Mouse (Mus musculus) C2C12 (cell line): Measurements from ENCODE around the gene Pgghg.

Experiments
- CTCF ChIP-seq: IDR thresholded peaks from one replicate; pipeline ENCODE4 v1.5.1; 2011; ENCODE audit not compliant: control insufficient read depth, insufficient read depth, insufficient read length
- USF1 ChIP-seq: IDR thresholded peaks from one replicate; pipeline ENCODE4 v1.6.1; 2011; ENCODE audit warnings: low read depth, mild to moderate bottlenecking, control low read depth, moderate library complexity

- TF ChIP-seq USF1 (no peak), CTCF (no peak)
Measured at GRCm38 (mm10) chr7:140942811-140943210, 1.6 kb downstream of the Pgghg start.
